Mouse (Mus musculus) embryonic facial prominence, embryonic 14.5 days (tissue): Measurements from ENCODE around the gene Slc35a3. TPM values are rescaled to one million over a fixed set of nuclear protein-coding genes. Genes with fewer than 3 reads are reported as not detected.

Experiments used
- ATAC-seq: fragments of 200-750 bp; cut with Nextera tagmentation; 2 replicates; pipeline ENCODE4 v1.8.0; 2017; ENCODE audit warnings: low read depth, moderate number of reproducible peaks, moderate TSS enrichment
- DNase-seq: peaks from one replicate; pipeline ENCODE4 v3.0.0-alpha.2; 2015; ENCODE audit warnings: low spot score
- H3K27ac ChIP-seq: fragments of 300-500 bp; sonication (generic); replicated peaks from 2 replicates; pipeline ENCODE4 v1.5.1; 2014; ENCODE audit warnings: low read depth, mild to moderate bottlenecking, low read length, moderate library complexity
- H3K27me3 ChIP-seq: fragments of 300-500 bp; sonication (generic); replicated peaks from 2 replicates; pipeline ENCODE4 v1.6.1; 2014; ENCODE audit warnings: low read length; ENCODE audit not compliant: control insufficient read depth, insufficient read depth
- H3K36me3 ChIP-seq: fragments of 300-500 bp; sonication (generic); 2 replicates; pipeline ENCODE4 v1.6.1; 2014; ENCODE audit warnings: low read length, mixed read lengths; ENCODE audit not compliant: control insufficient read depth, insufficient read depth
- H3K4me1 ChIP-seq: fragments of 300-500 bp; sonication (generic); 2 replicates; pipeline ENCODE4 v1.6.1; 2014; ENCODE audit warnings: antibody characterized with exemption, low read length; ENCODE audit not compliant: control insufficient read depth, insufficient read depth
- H3K4me2 ChIP-seq: fragments of 300-500 bp; sonication (generic); 2 replicates; pipeline ENCODE4 v1.6.1; 2014; ENCODE audit warnings: low read depth, mild to moderate bottlenecking, low read length, moderate library complexity, mixed read lengths
- H3K4me3 ChIP-seq: fragments of 300-500 bp; sonication (generic); 2 replicates; pipeline ENCODE4 v1.5.1; 2014; ENCODE audit warnings: low read depth, mild to moderate bottlenecking, low read length
- H3K9ac ChIP-seq: fragments of 300-500 bp; sonication (generic); 2 replicates; pipeline ENCODE4 v1.6.1; 2014; ENCODE audit warnings: low read depth, mild to moderate bottlenecking, low read length, moderate library complexity, mixed read lengths
- H3K9me3 ChIP-seq: fragments of 300-500 bp; sonication (generic); 2 replicates; pipeline ENCODE4 v1.6.1; 2016; ENCODE audit warnings: low read length; ENCODE audit not compliant: control insufficient read depth
- WGBS: fragments of 180-500 bp; shearing (Covaris S2); extraction: QIAGEN DNeasy Blood & Tissue Kit; methylation state at CpG from one replicate; pipeline ENCODE4 v1.1.7; 2014; 5-methylcytosine and 5-hydroxymethylcytosine counted together
- polyA plus RNA-seq: library from polyadenylated mRNA; unstranded; fragments of >200 nt; fragmentation: Nextera tagmentation; extraction: Ambion mirVana; gene quantifications from 2 replicates; pipeline ENCODE4 v1.2.1, GENCODE M21; 2014

The Slc35a3 gene
- polyA plus RNA-seq, 1 experiment from 2014 or later: 9.4 TPM

GRCm38 (mm10) chr3:116638572-116638971 is 74.1 kb downstream of the Slc35a3 start:
- peaks cover 97% of the 10 kb centered on the region for H3K36me3 ChIP-seq
- no peak overlapping the region for H3K4me3 ChIP-seq
- ATAC-seq (no peak), DNase-seq (no peak)
- no peak overlapping the region for H3K27ac ChIP-seq
- no peaks in the 10 kb centered on the region for H3K9me3 ChIP-seq
- no peaks in the 10 kb centered on the region for H3K4me1 ChIP-seq
- H3K27me3 ChIP-seq: no peaks in the 10 kb centered on the region
- H3K9ac ChIP-seq: no peak overlapping the region
- no peak overlapping the region for H3K4me2 ChIP-seq
- 91% methylated on average over 7 of the region's 7 CpGs for WGBS

GRCm38 (mm10) chr3:116637693-116638476 is 74.7 kb downstream of the Slc35a3 start:
- H3K36me3 ChIP-seq: peaks cover 97% of the 10 kb centered on the region
- H3K27me3 ChIP-seq: no peaks in the 10 kb centered on the region
- H3K4me3 ChIP-seq: no peak overlapping the region
- DNase-seq: no peak
- 87% methylated on average over 9 of the region's 9 CpGs for WGBS
- H3K9ac ChIP-seq: no peak overlapping the region
- no peaks in the 10 kb centered on the region for H3K4me1 ChIP-seq
- H3K9me3 ChIP-seq: no peaks in the 10 kb centered on the region
- H3K4me2 ChIP-seq: no peak overlapping the region
- ATAC-seq: no peak
- no peak overlapping the region for H3K27ac ChIP-seq

- Histone ChIP-seq H3K36me3 (peaks cover 93% of the 10 kb centered on the region), H3K9me3 (no peaks in the 10 kb centered on the region), H3K27ac (no peak overlapping the region), H3K4me3 (no peak overlapping the region), H3K4me1 (no peaks in the 10 kb centered on the region), H3K27me3 (no peaks in the 10 kb centered on the region), H3K9ac (no peak overlapping the region), H3K4me2 (no peak overlapping the region)
- WGBS: 72% methylated on average over 5 of the region's 5 CpGs
- DNase-seq: no peak
- ATAC-seq: 0 out of 2 replicates have a peak, but pooled peaks have one; percentile 33
Observed at GRCm38 (mm10) chr3:116635799-116636198, 76.8 kb downstream of the Slc35a3 start.

- Histone ChIP-seq H3K9ac (no peak overlapping the region), H3K9me3 (no peaks in the 10 kb centered on the region), H3K27me3 (no peaks in the 10 kb centered on the region), H3K4me3 (no peak overlapping the region), H3K36me3 (peaks cover 91% of the 10 kb centered on the region), H3K4me1 (no peaks in the 10 kb centered on the region), H3K4me2 (no peak overlapping the region), H3K27ac (no peak overlapping the region)
- DNase-seq (no peak), ATAC-seq (no peak)
- 91% methylated on average over 8 of the region's 8 CpGs for WGBS
Observed at GRCm38 (mm10) chr3:116634853-116635252, 77.8 kb downstream of the Slc35a3 start.

- H3K4me2 ChIP-seq: no peak overlapping the region
- DNase-seq: no peak
- no peaks in the 10 kb centered on the region for H3K4me1 ChIP-seq
- no peaks in the 10 kb centered on the region for H3K9me3 ChIP-seq
- H3K27me3 ChIP-seq: no peaks in the 10 kb centered on the region
- 92% methylated on average over 3 of the region's 3 CpGs for WGBS
- no peak overlapping the region for H3K9ac ChIP-seq
- H3K4me3 ChIP-seq: no peak overlapping the region
- H3K27ac ChIP-seq: no peak overlapping the region
- H3K36me3 ChIP-seq: peaks cover 84% of the 10 kb centered on the region
- no peak for ATAC-seq
Observed at GRCm38 (mm10) chr3:116634091-116634490, 78.5 kb downstream of the Slc35a3 start.

GRCm38 (mm10) chr3:116632971-116633370 is 79.7 kb downstream of the Slc35a3 start:
- 84% methylated on average over 3 of the region's 3 CpGs for WGBS
- no peak overlapping the region for H3K27ac ChIP-seq
- H3K4me1 ChIP-seq: no peaks in the 10 kb centered on the region
- H3K9me3 ChIP-seq: no peaks in the 10 kb centered on the region
- H3K4me2 ChIP-seq: no peak overlapping the region
- peak; percentile 8 for DNase-seq
- no peak overlapping the region for H3K9ac ChIP-seq
- H3K27me3 ChIP-seq: no peaks in the 10 kb centered on the region
- no peak overlapping the region for H3K4me3 ChIP-seq
- peaks cover 76% of the 10 kb centered on the region for H3K36me3 ChIP-seq
- ATAC-seq: no peak

GRCm38 (mm10) chr3:116631459-116631858 is 81.2 kb downstream of the Slc35a3 start:
- no peaks in the 10 kb centered on the region for H3K9me3 ChIP-seq
- no peak for ATAC-seq
- H3K4me2 ChIP-seq: no peak overlapping the region
- WGBS: 67% methylated on average over 1 of the region's 1 CpGs
- H3K4me3 ChIP-seq: no peak overlapping the region
- peaks cover 74% of the 10 kb centered on the region for H3K36me3 ChIP-seq
- no peak for DNase-seq
- no peaks in the 10 kb centered on the region for H3K27me3 ChIP-seq
- H3K27ac ChIP-seq: no peak overlapping the region
- H3K9ac ChIP-seq: no peak overlapping the region
- no peaks in the 10 kb centered on the region for H3K4me1 ChIP-seq

- peaks cover 35% of the 10 kb centered on the region for H3K36me3 ChIP-seq
- DNase-seq (no peak), ATAC-seq (no peak)
- WGBS: 96% methylated on average over 7 of the region's 7 CpGs
- no peak overlapping the region for H3K27ac ChIP-seq
- no peaks in the 10 kb centered on the region for H3K9me3 ChIP-seq
- H3K4me2 ChIP-seq: no peak overlapping the region
- no peaks in the 10 kb centered on the region for H3K4me1 ChIP-seq
- no peak overlapping the region for H3K4me3 ChIP-seq
- H3K27me3 ChIP-seq: no peaks in the 10 kb centered on the region
- H3K9ac ChIP-seq: no peak overlapping the region
Observed at GRCm38 (mm10) chr3:116622641-116623040, 90.0 kb downstream of the Slc35a3 start.
